In the genomic region with DNA sequence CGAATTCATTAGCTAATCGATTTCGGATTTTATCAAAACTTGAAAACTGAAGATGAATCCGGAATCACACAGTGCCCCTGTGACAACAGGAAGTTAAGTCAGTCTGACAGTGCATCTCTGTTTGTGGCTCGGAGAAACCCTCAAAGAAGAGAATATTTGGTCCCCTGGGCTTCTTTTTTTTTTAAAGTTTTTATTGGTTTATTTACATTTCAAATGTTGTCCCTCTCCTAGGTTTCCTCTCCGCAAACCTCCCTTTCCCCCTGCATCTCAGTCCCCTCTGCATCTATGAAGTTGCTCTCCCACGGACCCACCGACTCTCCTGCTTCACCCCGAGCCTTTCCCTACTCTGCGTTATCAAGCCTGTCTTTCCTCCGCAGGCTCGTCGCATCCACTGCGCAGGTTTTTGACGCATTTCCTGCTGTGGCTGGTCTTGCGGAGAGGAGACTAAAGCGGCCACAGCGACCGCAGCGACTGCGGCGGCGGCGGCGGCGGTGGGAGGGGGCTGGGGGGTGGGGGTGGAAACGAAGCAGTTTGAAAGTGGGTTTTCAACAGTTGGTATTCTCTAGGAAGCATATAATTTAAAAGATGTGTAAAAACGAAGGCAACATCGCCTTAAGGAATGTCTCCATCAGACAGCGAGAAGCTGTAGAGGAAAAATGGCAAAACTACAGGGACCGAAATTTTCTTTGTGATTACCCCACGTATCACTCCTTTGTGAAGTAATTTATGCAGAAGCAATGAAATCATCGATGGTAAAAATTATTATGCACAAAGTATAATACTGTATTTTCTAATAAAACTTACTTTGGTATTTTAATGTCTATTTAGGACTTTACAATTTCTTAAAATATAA, we compare ENCODE assay signal across 8 mouse cellular contexts.
DNase-seq lines count a peak whose midpoint lies in the region; ATAC-seq and TF ChIP-seq lines count a peak whose summit lies in the region.
"Not testable (repeated sequence)": the region's sequence is repeated elsewhere in the genome, so short reads cannot be mapped to it uniquely, and the experiment has no call there.

No protein-coding gene starts in this region.

- not testable (repeated sequence) for TF ChIP-seq EP300 in liver, postnatal 0 days (IDR thresholded peaks at IDR 0.05; ENCODE audit: low read depth)

- DNase-seq in adrenal gland, postnatal 10 days, result peak; percentile 46
- peak; percentile 83 for DNase-seq in embryo, embryonic 10.5 days (ENCODE audit: low spot score)
- peak; percentile 9 for DNase-seq in gastrocnemius, adult 18-20 months (ENCODE audit: low spot score)
- DNase-seq in layer of hippocampus, postnatal 10 days (ENCODE audit: low spot score in 2 of 2), result peak; percentile 51 to 60
- peak; percentile 46 for DNase-seq in liver, postnatal 0 days
- DNase-seq in testis, postnatal 14 days (ENCODE audit: low spot score), result peak; percentile 80

- H3K4me1 ChIP-seq in hindbrain, embryonic 16.5 days (ENCODE audit: control insufficient read depth, insufficient read depth, low read depth, low read length); liver, postnatal 0 days (ENCODE audit: insufficient read depth); neural tube, embryonic 14.5 days (ENCODE audit: control insufficient read depth, insufficient read depth, low read length): not testable (repeated sequence)

- TF ChIP-seq CTCF in liver, postnatal 0 days (IDR thresholded peaks at IDR 0.05; ENCODE audit: low read depth), result not testable (repeated sequence)

- not testable (repeated sequence) for H3K27me3 ChIP-seq in hindbrain, embryonic 16.5 days (replicated peaks; ENCODE audit: control insufficient read depth, insufficient read depth, low read length); liver, postnatal 0 days (ENCODE audit: insufficient read depth, low read length); neural tube, embryonic 14.5 days (ENCODE audit: control insufficient read depth, insufficient read depth, low read length)

- H3K4me3 ChIP-seq in hindbrain, embryonic 16.5 days (ENCODE audit: low read length), result peak overlapping the region; percentile 41
- H3K4me3 ChIP-seq in liver, postnatal 0 days (ENCODE audit: low read depth, low read length), result peak overlapping the region; percentile 33
- peak overlapping the region; percentile 29 for H3K4me3 ChIP-seq in neural tube, embryonic 14.5 days (ENCODE audit: low read depth, low read length)

- peak overlapping the region; percentile 38 for H3K9ac ChIP-seq in hindbrain, embryonic 16.5 days (ENCODE audit: low read depth, low read length)
- H3K9ac ChIP-seq in liver, postnatal 0 days (replicated peaks); neural tube, embryonic 14.5 days (replicated peaks; ENCODE audit: low read depth, low read length): not testable (repeated sequence)

- peak; percentile 99 for ATAC-seq in hindbrain, embryonic 16.5 days
- peak; percentile 78 for ATAC-seq in liver, postnatal 0 days
- peak; percentile 99 for ATAC-seq in neural tube, embryonic 14.5 days (ENCODE audit: low read depth)

- not testable (repeated sequence) for H3K9me3 ChIP-seq in hindbrain, embryonic 16.5 days (ENCODE audit: control insufficient read depth, low read length); liver, postnatal 0 days (ENCODE audit: low read length); neural tube, embryonic 14.5 days (ENCODE audit: control insufficient read depth, low read length)

- H3K27ac ChIP-seq in hindbrain, embryonic 16.5 days (ENCODE audit: low read depth, low read length), result peak overlapping the region; percentile 61; the same call in 1 of the 2 replicates
- not testable (repeated sequence) for H3K27ac ChIP-seq in liver, postnatal 0 days (ENCODE audit: low read depth)
- 0 out of 2 replicates have a peak overlapping the region, but pooled peaks have one; percentile 48 for H3K27ac ChIP-seq in neural tube, embryonic 14.5 days (ENCODE audit: low read depth, low read length)

- H3K4me2 ChIP-seq in hindbrain, embryonic 16.5 days (ENCODE audit: low read length), result peak overlapping the region; percentile 42
- peak overlapping the region; percentile 54 for H3K4me2 ChIP-seq in liver, postnatal 0 days (ENCODE audit: low read depth, low read length)
- peak overlapping the region; percentile 32 for H3K4me2 ChIP-seq in neural tube, embryonic 14.5 days (ENCODE audit: low read depth, low read length)

- not testable (repeated sequence) for H3K36me3 ChIP-seq in hindbrain, embryonic 16.5 days (ENCODE audit: control insufficient read depth, insufficient read depth, low read length); liver, postnatal 0 days (replicated peaks; ENCODE audit: insufficient read depth, low read length); neural tube, embryonic 14.5 days (ENCODE audit: control insufficient read depth, insufficient read depth, low read length)

- 16% methylated on average over 33 of the region's 33 CpGs for WGBS in hindbrain, embryonic 16.5 days
- WGBS in liver, postnatal 0 days (ENCODE audit: insufficient replicate concordance), result 10% methylated on average over 33 of the region's 33 CpGs
- 15% methylated on average over 33 of the region's 33 CpGs for WGBS in neural tube, embryonic 14.5 days

Comparison
In these comparisons a context has a peak if more than half of its experiments do, and no peak if none do; other contexts are left out.
1. DNase-seq: peak in every context shown above with its lines; median percentile 83 in embryo, embryonic 10.5 days; 80 in testis, postnatal 14 days; 56 in layer of hippocampus, postnatal 10 days; 46 in adrenal gland, postnatal 10 days; 46 in liver, postnatal 0 days; 9 in gastrocnemius, adult 18-20 months.